Mouse (Mus musculus) bone marrow, adult 2 months (tissue): ENCODE data around the gene Manbal.

Source experiments
- CTCF ChIP-seq: fragments of 200-500 bp; IDR thresholded peaks from 2 replicates; pipeline ENCODE4 v1.5.1; 2011; ENCODE audit warnings: low read length, control low read depth; ENCODE audit not compliant: control insufficient read depth, insufficient read depth
- POLR2A ChIP-seq: fragments of 200-500 bp; IDR thresholded peaks from 2 replicates; pipeline ENCODE4 v1.6.1; 2011; ENCODE audit warnings: low read depth, mild to moderate bottlenecking, control low read depth, low read length, borderline replicate concordance; ENCODE audit not compliant: control insufficient read depth

DNA sequence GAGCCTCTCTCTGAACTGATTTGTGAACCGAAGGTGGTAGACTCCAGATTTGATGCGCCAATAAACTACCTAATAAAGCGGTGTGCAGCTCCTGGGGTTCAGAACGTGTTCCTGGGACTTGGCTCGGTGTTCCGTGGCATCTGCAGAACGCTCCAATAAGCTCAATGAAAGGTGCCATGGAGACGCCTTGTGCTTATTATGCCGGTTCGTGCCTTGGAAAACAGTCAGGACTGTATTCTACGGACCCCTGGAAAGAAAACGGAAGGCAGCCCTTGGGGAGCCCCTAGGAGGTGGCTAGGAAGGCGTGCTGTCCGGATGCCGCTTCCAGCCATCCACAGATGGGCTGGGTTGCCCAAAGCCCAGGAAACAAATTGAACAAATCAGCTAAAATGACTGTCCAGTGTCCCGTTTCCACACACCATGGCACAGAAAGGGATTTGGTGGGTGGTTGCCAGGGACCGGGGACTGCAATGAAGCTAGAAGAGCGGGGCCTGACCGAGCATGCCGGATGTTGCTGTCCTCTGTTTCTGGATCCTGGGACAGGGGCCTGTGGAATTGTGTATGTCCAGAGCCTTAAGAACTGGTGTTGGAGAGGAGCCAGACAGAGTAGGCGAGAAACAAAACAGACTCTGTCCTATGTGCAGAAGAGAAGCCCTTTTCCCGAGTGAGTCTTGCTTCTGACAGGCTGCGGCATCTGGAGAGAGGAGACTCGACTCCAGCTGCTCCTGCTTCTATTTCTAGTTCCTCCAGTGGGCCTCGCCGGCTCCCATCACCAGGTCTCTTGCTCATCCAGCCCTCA is 19.8 kb upstream of the Manbal start, which contains the start of gene Ghrh:
- TF ChIP-seq POLR2A (no peak), CTCF (no peak)
